Mouse (Mus musculus) liver, postnatal 0 days (tissue): ENCODE results near the gene Figla.

Experiments used
- CTCF ChIP-seq: sonication (generic); IDR thresholded peaks from 2 replicates; pipeline ENCODE4 v1.5.1; 2016; ENCODE audit warnings: antibody characterized with exemption, low read depth
- EP300 ChIP-seq: IDR thresholded peaks from 2 replicates; pipeline ENCODE4 v1.6.1; 2016; ENCODE audit warnings: antibody characterized with exemption, low read depth, mild to moderate bottlenecking

DNA sequence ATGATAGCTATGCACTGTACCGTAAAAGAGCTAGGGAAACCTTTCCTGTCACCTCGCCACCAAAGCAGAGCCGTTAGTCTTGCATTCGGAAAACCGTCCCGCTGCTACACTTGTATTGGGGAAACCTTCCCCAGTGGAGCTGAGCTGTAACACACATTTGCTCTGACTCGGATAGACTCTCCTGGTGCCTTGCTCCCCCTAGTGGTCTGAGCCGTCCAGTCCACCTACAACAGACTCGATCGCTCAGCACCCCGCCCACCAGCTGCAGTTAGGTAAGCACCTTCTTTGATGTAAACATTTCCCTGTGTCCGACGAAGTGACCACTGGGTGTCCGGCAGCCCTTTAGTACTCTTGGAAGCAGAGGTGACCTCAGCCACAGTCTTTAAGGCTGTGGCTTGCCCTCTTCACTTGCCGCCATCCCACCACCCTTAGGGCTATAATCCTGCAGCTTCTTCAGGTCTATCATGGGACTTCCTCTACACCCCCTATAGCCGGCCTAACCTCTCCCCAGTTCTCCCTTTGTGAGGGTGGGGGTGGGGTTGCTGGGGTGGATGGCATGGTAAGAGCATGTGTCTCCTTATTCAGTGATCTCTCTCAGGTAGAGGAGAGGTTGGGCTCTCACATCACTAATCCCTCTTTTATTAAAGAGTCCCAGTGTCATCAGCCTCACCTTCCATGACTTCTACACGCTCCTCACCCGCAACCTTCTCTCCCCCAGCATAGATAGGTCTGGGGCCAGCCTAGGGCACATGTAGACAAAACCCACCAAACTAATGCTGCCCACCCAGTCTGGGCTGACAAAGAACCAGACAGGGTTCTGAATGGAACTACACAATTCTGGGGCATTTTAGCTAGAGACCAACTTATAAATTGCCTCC lies 11.5 kb upstream of the Figla start:
- peak; percentile 95 for TF ChIP-seq CTCF
- TF ChIP-seq EP300 = no peak
